Mouse (Mus musculus) neural tube, embryonic 12.5 days (tissue): Measurements from ENCODE around the gene Stum. TPM values are rescaled to one million over a fixed set of nuclear protein-coding genes. Genes with fewer than 3 reads are reported as not detected.

Source experiments
- ATAC-seq: fragments of 200-750 bp; cut with Nextera tagmentation; 2 replicates; pipeline ENCODE4 v1.8.0; 2017; ENCODE audit warnings: low read depth, mild to moderate bottlenecking, moderate TSS enrichment, moderate library complexity; ENCODE audit not compliant: low FRiP score
- H3K27ac ChIP-seq: fragments of 300-500 bp; sonication (generic); 2 replicates; pipeline ENCODE4 v1.5.1; 2016
- H3K27me3 ChIP-seq: fragments of 300-500 bp; sonication (generic); replicated peaks from 2 replicates; pipeline ENCODE4 v1.6.1; 2016; ENCODE audit warnings: mild to moderate bottlenecking
- H3K36me3 ChIP-seq: fragments of 300-500 bp; sonication (generic); 2 replicates; pipeline ENCODE4 v1.6.1; 2016; ENCODE audit warnings: mild to moderate bottlenecking
- H3K4me1 ChIP-seq: fragments of 300-500 bp; sonication (generic); 2 replicates; pipeline ENCODE4 v1.6.1; 2016
- H3K4me2 ChIP-seq: fragments of 300-500 bp; sonication (generic); replicated peaks from 2 replicates; pipeline ENCODE4 v1.6.1; 2016; ENCODE audit warnings: mild to moderate bottlenecking
- H3K4me3 ChIP-seq: fragments of 300-500 bp; sonication (generic); 2 replicates; pipeline ENCODE4 v1.5.1; 2016
- H3K9ac ChIP-seq: fragments of 300-500 bp; sonication (generic); 2 replicates; pipeline ENCODE4 v1.6.1; 2016; ENCODE audit warnings: mild to moderate bottlenecking
- H3K9me3 ChIP-seq: fragments of 300-500 bp; sonication (generic); 2 replicates; pipeline ENCODE4 v1.6.1; 2016; ENCODE audit warnings: mild to moderate bottlenecking
- WGBS: fragments of 180-500 bp; shearing (Covaris S2); methylation state at CpG from one replicate; pipeline ENCODE4 v1.1.7; 2016; 5-methylcytosine and 5-hydroxymethylcytosine counted together
- polyA plus RNA-seq: library from polyadenylated mRNA; unstranded; fragments of >200 nt; fragmentation: Nextera tagmentation; extraction: Ambion mirVana; gene quantifications from 2 replicates; pipeline ENCODE4 v1.2.1, GENCODE M21; 2016

Stum gene
- polyA plus RNA-seq, 1 experiment from 2014 or later, result 2.6 TPM

GRCm38 (mm10) chr1:180482840-180483398 lies 385 bp downstream of the Stum start:
- H3K9me3 ChIP-seq, result no peaks in the 10 kb centered on the region
- peak overlapping the region; percentile 59 for H3K9ac ChIP-seq
- H3K4me1 ChIP-seq, result peaks cover 22% of the 10 kb centered on the region
- peak; percentile 55; the same call in 1 of the 2 replicates for ATAC-seq
- H3K27me3 ChIP-seq, result peaks cover 40% of the 10 kb centered on the region
- H3K4me3 ChIP-seq, result peak overlapping the region; percentile 42
- H3K36me3 ChIP-seq, result no peaks in the 10 kb centered on the region
- 4% methylated on average over 39 of the region's 39 CpGs for WGBS
- peak overlapping the region; percentile 88 for H3K4me2 ChIP-seq
- no peak overlapping the region for H3K27ac ChIP-seq

- Histone ChIP-seq H3K4me2 (0 out of 2 replicates have a peak overlapping the region, but pooled peaks have one; percentile 22), H3K27me3 (peaks cover 40% of the 10 kb centered on the region), H3K4me3 (no peak overlapping the region), H3K9ac (no peak overlapping the region), H3K27ac (no peak overlapping the region), H3K36me3 (no peaks in the 10 kb centered on the region), H3K9me3 (no peaks in the 10 kb centered on the region), H3K4me1 (peaks cover 22% of the 10 kb centered on the region)
- no peak for ATAC-seq
- WGBS, result 10% methylated on average over 10 of the region's 10 CpGs
Measured at GRCm38 (mm10) chr1:180481956-180482355, 1.3 kb downstream of the Stum start.

- ATAC-seq, result no peak
- H3K9me3 ChIP-seq, result no peaks in the 10 kb centered on the region
- no peak overlapping the region for H3K9ac ChIP-seq
- H3K36me3 ChIP-seq, result no peaks in the 10 kb centered on the region
- 64% methylated on average over 8 of the region's 8 CpGs for WGBS
- H3K27ac ChIP-seq, result no peak overlapping the region
- H3K4me3 ChIP-seq, result no peak overlapping the region
- H3K4me1 ChIP-seq, result peaks cover 22% of the 10 kb centered on the region
- peaks cover 40% of the 10 kb centered on the region for H3K27me3 ChIP-seq
- H3K4me2 ChIP-seq, result no peak overlapping the region
Measured at GRCm38 (mm10) chr1:180481331-180481730, 2.0 kb downstream of the Stum start.

GRCm38 (mm10) chr1:180480325-180480724 lies 3.0 kb downstream of the Stum start:
- no peaks in the 10 kb centered on the region for H3K36me3 ChIP-seq
- ATAC-seq, result no peak
- H3K4me1 ChIP-seq, result peaks cover 22% of the 10 kb centered on the region
- H3K27me3 ChIP-seq, result peaks cover 40% of the 10 kb centered on the region
- no peaks in the 10 kb centered on the region for H3K9me3 ChIP-seq
- no peak overlapping the region for H3K4me2 ChIP-seq
- no peak overlapping the region for H3K27ac ChIP-seq
- no peak overlapping the region for H3K4me3 ChIP-seq
- 52% methylated on average over 6 of the region's 6 CpGs for WGBS
- no peak overlapping the region for H3K9ac ChIP-seq

GRCm38 (mm10) chr1:180473566-180473965 lies 9.7 kb downstream of the Stum start:
- H3K27me3 ChIP-seq, result no peaks in the 10 kb centered on the region
- no peaks in the 10 kb centered on the region for H3K36me3 ChIP-seq

GRCm38 (mm10) chr1:180468004-180468403 lies 15.3 kb downstream of the Stum start:
- Histone ChIP-seq H3K4me1 (no peaks in the 10 kb centered on the region), H3K27me3 (no peaks in the 10 kb centered on the region), H3K4me3 (no peak overlapping the region), H3K9me3 (no peaks in the 10 kb centered on the region), H3K4me2 (no peak overlapping the region), H3K9ac (no peak overlapping the region), H3K36me3 (no peaks in the 10 kb centered on the region), H3K27ac (no peak overlapping the region)
- 86% methylated on average over 4 of the region's 4 CpGs for WGBS
- no peak for ATAC-seq

More at GRCm38 (mm10) chr1:180473566-180473965, 9.7 kb downstream of the Stum start:
- Histone ChIP-seq H3K4me1 (no peaks in the 10 kb centered on the region), H3K9me3 (no peaks in the 10 kb centered on the region), H3K4me3 (no peak overlapping the region), H3K4me2 (no peak overlapping the region), H3K9ac (no peak overlapping the region), H3K27ac (no peak overlapping the region)
- ATAC-seq, result no peak

GRCm38 (mm10) chr1:180465620-180466019 lies 17.7 kb downstream of the Stum start:
- H3K9me3 ChIP-seq, result no peaks in the 10 kb centered on the region
- no peak for ATAC-seq
- H3K4me2 ChIP-seq, result no peak overlapping the region
- no peaks in the 10 kb centered on the region for H3K4me1 ChIP-seq
- H3K27ac ChIP-seq, result no peak overlapping the region
- no peak overlapping the region for H3K9ac ChIP-seq
- WGBS, result 73% methylated on average over 5 of the region's 5 CpGs
- no peaks in the 10 kb centered on the region for H3K36me3 ChIP-seq
- no peaks in the 10 kb centered on the region for H3K27me3 ChIP-seq
- no peak overlapping the region for H3K4me3 ChIP-seq

- H3K9ac ChIP-seq, result no peak overlapping the region
- no peak overlapping the region for H3K4me3 ChIP-seq
- H3K27ac ChIP-seq, result no peak overlapping the region
- H3K36me3 ChIP-seq, result no peaks in the 10 kb centered on the region
- no peaks in the 10 kb centered on the region for H3K4me1 ChIP-seq
- H3K9me3 ChIP-seq, result no peaks in the 10 kb centered on the region
- H3K27me3 ChIP-seq, result no peaks in the 10 kb centered on the region
- ATAC-seq, result no peak
- no peak overlapping the region for H3K4me2 ChIP-seq
- WGBS, result 84% methylated on average over 5 of the region's 5 CpGs
Measured at GRCm38 (mm10) chr1:180464357-180464756, 18.9 kb downstream of the Stum start.

GRCm38 (mm10) chr1:180462983-180463475 lies 20.3 kb downstream of the Stum start:
- Histone ChIP-seq H3K9me3 (no peaks in the 10 kb centered on the region), H3K9ac (no peak overlapping the region), H3K36me3 (no peaks in the 10 kb centered on the region), H3K27me3 (no peaks in the 10 kb centered on the region), H3K4me2 (no peak overlapping the region), H3K4me3 (no peak overlapping the region), H3K4me1 (peaks cover 8% of the 10 kb centered on the region; the same call in 1 of the 2 replicates), H3K27ac (no peak overlapping the region)
- 87% methylated on average over 5 of the region's 5 CpGs for WGBS
- no peak for ATAC-seq

GRCm38 (mm10) chr1:180462396-180462795 lies 20.9 kb downstream of the Stum start:
- Histone ChIP-seq H3K9me3 (no peaks in the 10 kb centered on the region), H3K9ac (no peak overlapping the region), H3K27me3 (no peaks in the 10 kb centered on the region), H3K36me3 (no peaks in the 10 kb centered on the region), H3K4me2 (no peak overlapping the region), H3K27ac (no peak overlapping the region), H3K4me3 (no peak overlapping the region), H3K4me1 (peaks cover 13% of the 10 kb centered on the region; the same call in 1 of the 2 replicates)
- 80% methylated on average over 5 of the region's 5 CpGs for WGBS
- no peak for ATAC-seq

- Histone ChIP-seq H3K4me2 (no peak overlapping the region), H3K9ac (no peak overlapping the region), H3K27ac (no peak overlapping the region), H3K27me3 (no peaks in the 10 kb centered on the region), H3K4me1 (peaks cover 13% of the 10 kb centered on the region; the same call in 1 of the 2 replicates), H3K9me3 (no peaks in the 10 kb centered on the region), H3K4me3 (no peak overlapping the region), H3K36me3 (no peaks in the 10 kb centered on the region)
- WGBS, result 74% methylated on average over 5 of the region's 5 CpGs
- ATAC-seq, result no peak
Measured at GRCm38 (mm10) chr1:180460721-180461120, 22.6 kb downstream of the Stum start.

- Histone ChIP-seq H3K9me3 (no peaks in the 10 kb centered on the region), H3K4me1 (peaks cover 13% of the 10 kb centered on the region; the same call in 1 of the 2 replicates), H3K27ac (no peak overlapping the region), H3K36me3 (no peaks in the 10 kb centered on the region), H3K27me3 (no peaks in the 10 kb centered on the region), H3K9ac (no peak overlapping the region), H3K4me2 (no peak overlapping the region), H3K4me3 (no peak overlapping the region)
- 78% methylated on average over 3 of the region's 3 CpGs for WGBS
- no peak for ATAC-seq
Measured at GRCm38 (mm10) chr1:180458680-180459079, 24.6 kb downstream of the Stum start.

GRCm38 (mm10) chr1:180458274-180458673 lies 25.0 kb downstream of the Stum start:
- Histone ChIP-seq H3K36me3 (no peaks in the 10 kb centered on the region), H3K4me3 (no peak overlapping the region), H3K9ac (no peak overlapping the region), H3K4me2 (no peak overlapping the region), H3K27me3 (no peaks in the 10 kb centered on the region), H3K9me3 (no peaks in the 10 kb centered on the region), H3K4me1 (peaks cover 13% of the 10 kb centered on the region; the same call in 1 of the 2 replicates), H3K27ac (no peak overlapping the region)
- ATAC-seq, result no peak
- WGBS, result 67% methylated on average over 6 of the region's 6 CpGs
